Mouse (Mus musculus): ENCODE results near the gene Nalcn. TPM values are rescaled to one million over a fixed set of nuclear protein-coding genes. Genes with fewer than 3 reads are reported as not detected.
A peak's percentile ranks its signal among the peaks of the same experiment; 100 is the strongest.

The Nalcn gene
- total and polyA plus RNA-seq, 3 experiments = not detected

- in situ Hi-C loops (cut with MboI; ENCODE audit: low pct_ligation_motif_present, low pct_unique_long_range_greater_than_20kb, low sequenced_read_pairs) (no loop called here), dilution Hi-C loops (cut with MboI; ENCODE audit: extremely low pct_ligation_motif_present, extremely low pct_unique_long_range_greater_than_20kb, low sequenced_read_pairs) (no loop called here)
- no peaks in the 10 kb centered on the region for H3K36me3 ChIP-seq (replicated peaks in 1 of 2; ENCODE audit: control insufficient read depth in 1 of 2, insufficient read depth in 1 of 2, low read length in 1 of 2)
- no peaks in the 10 kb centered on the region for H3K79me2 ChIP-seq (replicated peaks; ENCODE audit: control insufficient read depth, extremely low read depth, insufficient read depth, poor library complexity, severe bottlenecking)
- H3K27ac ChIP-seq (ENCODE audit: insufficient read depth, low read depth) = no peak overlapping the region
- H3K9ac ChIP-seq (ENCODE audit: insufficient read depth, low read depth) = no peak overlapping the region
- no peak overlapping the region for H3K4me2 ChIP-seq (ENCODE audit: insufficient read depth, low read depth, poor library complexity, severe bottlenecking)
- no peak overlapping the region for H3K4me3 ChIP-seq (replicated peaks in 1 of 3; ENCODE audit: low read depth in 2 of 3, low read length in 2 of 3, poor library complexity in 1 of 3)
- peaks cover 1% of the 10 kb centered on the region for H3K27me3 ChIP-seq (replicated peaks)
- DNase-seq (ENCODE audit: extremely low read depth) = no peak
- H3K4me1 ChIP-seq (ENCODE audit: control insufficient read depth in 1 of 2, insufficient read depth in 2 of 2) = no peaks in the 10 kb centered on the region
- no peaks in the 10 kb centered on the region for H3K9me3 ChIP-seq (replicated peaks; ENCODE audit: low read length)
- TF ChIP-seq MXI1 (IDR thresholded peaks at IDR 0.05; ENCODE audit: low read depth, low read length) (no peak), PAX5 (IDR thresholded peaks at IDR 0.05; ENCODE audit: low read length) (no peak), ZKSCAN1 (IDR thresholded peaks at IDR 0.05; ENCODE audit: borderline replicate concordance, low read depth, low read length) (no peak), CHD1 (IDR thresholded peaks at IDR 0.05; ENCODE audit: low read depth, low read length) (no peak), RCOR1 (conservative IDR thresholded peaks at IDR 0.05; ENCODE audit: low read depth, low read length) (no peak), MEF2A (IDR thresholded peaks at IDR 0.05; ENCODE audit: borderline replicate concordance, low read depth, low read length) (no peak), MAFK (IDR thresholded peaks at IDR 0.05; ENCODE audit: insufficient replicate concordance, low read length) (no peak), EP300 (IDR thresholded peaks at IDR 0.05; ENCODE audit: low read length) (no peak), NELFE (IDR thresholded peaks at IDR 0.05; ENCODE audit: low read depth, low read length) (no peak), CTCF (conservative IDR thresholded peaks at IDR 0.05 in 1 of 2, IDR thresholded peaks at IDR 0.05 in 1 of 2; ENCODE audit: low read depth in 2 of 2, low read length in 2 of 2) (no peak), ELF1 (IDR thresholded peaks at IDR 0.05; ENCODE audit: low read depth, low read length) (no peak), ZC3H11A (IDR thresholded peaks at IDR 0.05; ENCODE audit: low read depth, low read length) (no peak), E2F4 (IDR thresholded peaks at IDR 0.05; ENCODE audit: insufficient replicate concordance, low read depth, low read length) (no peak), USF2 (conservative IDR thresholded peaks at IDR 0.05; ENCODE audit: low read depth, low read length) (no peak), BHLHE40 (IDR thresholded peaks at IDR 0.05; ENCODE audit: low read depth, low read length) (no peak), IRF4 (IDR thresholded peaks at IDR 0.05; ENCODE audit: low read depth, low read length) (no peak)
Measured at GRCm38 (mm10) chr14:123282165-123282564, 344.8 kb downstream of the Nalcn start.

DNA sequence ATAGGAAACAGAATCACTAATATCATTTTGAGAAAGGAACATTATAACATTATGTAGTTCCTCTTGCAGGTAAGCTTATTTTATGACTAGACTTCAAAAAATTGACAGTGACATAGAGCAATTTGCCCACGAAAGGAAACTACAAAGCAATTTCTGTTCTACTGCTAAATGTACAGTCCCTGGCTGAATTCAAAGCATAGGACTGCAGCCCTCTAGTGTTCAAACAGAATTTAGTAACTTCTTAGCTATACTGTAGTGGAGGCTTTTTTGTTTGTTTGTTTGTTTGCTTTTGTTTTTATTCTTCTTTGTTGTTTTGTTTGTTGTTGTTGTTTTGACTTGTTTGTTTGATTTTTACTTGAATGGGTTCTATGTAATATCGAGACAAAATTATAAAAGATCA, 354.8 kb downstream of the Nalcn start:
- Histone ChIP-seq H3K27ac (ENCODE audit: insufficient read depth, low read depth) (no peak overlapping the region), H3K4me2 (ENCODE audit: insufficient read depth, low read depth, poor library complexity, severe bottlenecking) (no peak overlapping the region), H3K27me3 (replicated peaks) (no peaks in the 10 kb centered on the region), H3K9ac (ENCODE audit: insufficient read depth, low read depth) (no peak overlapping the region), H3K36me3 (replicated peaks in 1 of 2; ENCODE audit: control insufficient read depth in 1 of 2, insufficient read depth in 1 of 2, low read length in 1 of 2) (no peaks in the 10 kb centered on the region), H3K79me2 (replicated peaks; ENCODE audit: control insufficient read depth, extremely low read depth, insufficient read depth, poor library complexity, severe bottlenecking) (no peaks in the 10 kb centered on the region), H3K4me3 (replicated peaks in 1 of 3; ENCODE audit: low read depth in 2 of 3, low read length in 2 of 3, poor library complexity in 1 of 3) (no peak overlapping the region), H3K9me3 (replicated peaks; ENCODE audit: low read length) (no peaks in the 10 kb centered on the region), H3K4me1 (ENCODE audit: control insufficient read depth in 1 of 2, insufficient read depth in 2 of 2) (no peaks in the 10 kb centered on the region)
- TF ChIP-seq IRF4 (IDR thresholded peaks at IDR 0.05; ENCODE audit: low read depth, low read length) (no peak), RAD21 (IDR thresholded peaks at IDR 0.05; ENCODE audit: low read depth, low read length) (peak; percentile 32), CTCF (conservative IDR thresholded peaks at IDR 0.05 in 1 of 2, IDR thresholded peaks at IDR 0.05 in 1 of 2; ENCODE audit: low read depth in 2 of 2, low read length in 2 of 2) (peak in 1 of 2 experiments; percentile 35; a peak in 2 of 4 replicates), TBP (conservative IDR thresholded peaks at IDR 0.05; ENCODE audit: low read depth, low read length) (no peak)
- peak; percentile 2 for DNase-seq (ENCODE audit: extremely low read depth)
- in situ Hi-C loops (cut with MboI; ENCODE audit: low pct_ligation_motif_present, low pct_unique_long_range_greater_than_20kb, low sequenced_read_pairs) (no loop called here), dilution Hi-C loops (cut with MboI; ENCODE audit: extremely low pct_ligation_motif_present, extremely low pct_unique_long_range_greater_than_20kb, low sequenced_read_pairs) (no loop called here)
